Comparison of ENCODE assay signal across 15 mouse cellular contexts in genomic region chr1:100369415-100370113, GRCm38 (mm10).
DNase-seq lines count a peak whose midpoint lies in the region; ATAC-seq and TF ChIP-seq lines count a peak whose summit lies in the region.
"Had no signal": no experiment of that assay in that cellular context is flagged by ENCODE, and none has a peak within 500 bp of the region (broad histone marks: within the 10 kb centered on the region; RNA-seq: fewer than 3 reads in every experiment).

No protein-coding gene starts in this region.

- H3K4me1 ChIP-seq in hindbrain, embryonic 12.5 days, result peaks cover 7% of the 10 kb centered on the region
- H3K4me1 ChIP-seq in midbrain, embryonic 15.5 days, result peaks cover 10% of the 10 kb centered on the region
- H3K4me1 ChIP-seq in cerebellum, adult 2 months (ENCODE audit: control insufficient read depth, insufficient read depth, low read length), result no peaks in the 10 kb centered on the region
- H3K4me1 ChIP-seq: heart, embryonic 13.5 days; liver, embryonic 12.5 days had no signal

- no peak overlapping the region for H3K27ac ChIP-seq in hindbrain, embryonic 12.5 days
- H3K27ac ChIP-seq in midbrain, embryonic 15.5 days, result peak overlapping the region; percentile 36; the same call in 1 of the 2 replicates
- no peak overlapping the region for H3K27ac ChIP-seq in cerebellum, adult 2 months (ENCODE audit: insufficient read depth, low read length)
- H3K27ac ChIP-seq: heart, embryonic 13.5 days; layer of hippocampus, adult 2 months; liver, embryonic 12.5 days had no signal

- no peak overlapping the region for H3K4me3 ChIP-seq in hindbrain, embryonic 12.5 days
- H3K4me3 ChIP-seq in midbrain, embryonic 15.5 days, result no peak overlapping the region
- H3K4me3 ChIP-seq in cerebellum, adult 2 months (replicated peaks; ENCODE audit: insufficient read depth, low read depth, low read length), result no peak overlapping the region
- H3K4me3 ChIP-seq: heart, embryonic 13.5 days; layer of hippocampus, adult 2 months; liver, embryonic 12.5 days had no signal

- H3K27me3 ChIP-seq in hindbrain, embryonic 12.5 days, result no peaks in the 10 kb centered on the region
- no peaks in the 10 kb centered on the region for H3K27me3 ChIP-seq in midbrain, embryonic 15.5 days (replicated peaks)
- no peaks in the 10 kb centered on the region for H3K27me3 ChIP-seq in cerebellum, adult 2 months (ENCODE audit: control insufficient read depth, insufficient read depth, low read length)
- H3K27me3 ChIP-seq: heart, embryonic 13.5 days; liver, embryonic 12.5 days had no signal

- H3K4me2 ChIP-seq in hindbrain, embryonic 12.5 days (replicated peaks), result no peak overlapping the region
- no peak overlapping the region for H3K4me2 ChIP-seq in midbrain, embryonic 15.5 days
- H3K4me2 ChIP-seq: heart, embryonic 13.5 days; liver, embryonic 12.5 days had no signal

- peak; percentile 88 for ATAC-seq in hindbrain, embryonic 12.5 days (ENCODE audit: low FRiP score)
- peak; percentile 94 for ATAC-seq in midbrain, embryonic 15.5 days (replicated peaks)
- ATAC-seq: liver, embryonic 12.5 days had no signal

- DNase-seq in ZHBTc4 (ENCODE audit: low read depth, low spot score) (peak; percentile 1), MN1 (ENCODE audit: low spot score) (no peak)
- peak; percentile 77 for DNase-seq in brain, embryonic 14.5 days (ENCODE audit: low read depth)
- no peak for DNase-seq in spleen, adult 12 weeks (ENCODE audit: low spot score)
- DNase-seq in cerebellum, adult 2 months, result no peak
- DNase-seq: cerebellum, adult 8-10 months; gastrocnemius, postnatal 14 days; kidney, adult 9 months; left cerebral cortex, postnatal 4 days; right cerebral cortex, adult 18-20 months had no signal

- no peak overlapping the region for H3K9ac ChIP-seq in hindbrain, embryonic 12.5 days
- no peak overlapping the region for H3K9ac ChIP-seq in midbrain, embryonic 15.5 days
- H3K9ac ChIP-seq: heart, embryonic 13.5 days; liver, embryonic 12.5 days had no signal

- WGBS in hindbrain, embryonic 12.5 days, result 60% methylated on average over 5 of the region's 5 CpGs
- 41% methylated on average over 5 of the region's 5 CpGs for WGBS in midbrain, embryonic 15.5 days
- WGBS in cerebellum, adult 2 months, result 55% methylated on average over 5 of the region's 5 CpGs

- TF ChIP-seq CTCF in brain, embryonic 14.5 days (IDR thresholded peaks at IDR 0.05; ENCODE audit: borderline replicate concordance, extremely low read depth, insufficient read depth, insufficient read length), result no peak
- TF ChIP-seq CTCF in cerebellum, adult 2 months (IDR thresholded peaks at IDR 0.05; ENCODE audit: borderline replicate concordance, insufficient read depth, low read depth, low read length), result no peak

- no peak for TF ChIP-seq POLR2A in brain, embryonic 14.5 days (IDR thresholded peaks at IDR 0.05; ENCODE audit: borderline replicate concordance, extremely low read depth, insufficient read depth, insufficient read length, poor library complexity, severe bottlenecking)
- no peak for TF ChIP-seq POLR2A in cerebellum, adult 2 months (IDR thresholded peaks at IDR 0.05; ENCODE audit: borderline replicate concordance, insufficient read depth, low read length)

- no peaks in the 10 kb centered on the region for H3K9me3 ChIP-seq in hindbrain, embryonic 12.5 days (replicated peaks)
- H3K9me3 ChIP-seq in midbrain, embryonic 15.5 days, result no peaks in the 10 kb centered on the region
- H3K9me3 ChIP-seq: heart, embryonic 13.5 days; liver, embryonic 12.5 days had no signal

- H3K36me3 ChIP-seq in hindbrain, embryonic 12.5 days, result no peaks in the 10 kb centered on the region
- H3K36me3 ChIP-seq in midbrain, embryonic 15.5 days (replicated peaks), result no peaks in the 10 kb centered on the region
- H3K36me3 ChIP-seq: heart, embryonic 13.5 days; liver, embryonic 12.5 days had no signal

Comparison
In these comparisons a context has a peak if more than half of its experiments do, and no peak if none do; other contexts are left out.
1. DNase-seq: peak in ZHBTc4 (single experiment) and brain, embryonic 14.5 days (single experiment); none in MN1 (single experiment), spleen, adult 12 weeks (single experiment) and cerebellum, adult 2 months (0 of 2).